Mouse (Mus musculus) intestine, embryonic 14.5 days (tissue): ENCODE measurements around the gene Zfp93. TPM values are rescaled to one million over a fixed set of nuclear protein-coding genes. Genes with fewer than 3 reads are reported as not detected.
A peak's percentile ranks its signal among the peaks of the same experiment; 100 is the strongest.

ENCODE experiments used
- ATAC-seq: fragments of 200-750 bp; cut with Nextera tagmentation; replicated peaks from 2 replicates; pipeline ENCODE4 v1.8.0; 2017; ENCODE audit warnings: low read depth, moderate number of reproducible peaks, moderate TSS enrichment, moderate library complexity; ENCODE audit not compliant: low FRiP score, low TSS enrichment
- DNase-seq: peaks from one replicate; pipeline ENCODE4 v3.0.0-alpha.2; 2018; ENCODE audit warnings: low spot score
- H3K27ac ChIP-seq: fragments of 300-500 bp; sonication (generic); 2 replicates; pipeline ENCODE4 v1.5.1; 2014; ENCODE audit warnings: low read depth, mild to moderate bottlenecking, control low read depth
- H3K27me3 ChIP-seq: fragments of 300-500 bp; sonication (generic); replicated peaks from 2 replicates; pipeline ENCODE4 v1.6.1; 2014; ENCODE audit warnings: low read length, control low read depth; ENCODE audit not compliant: control insufficient read depth, insufficient read depth
- H3K36me3 ChIP-seq: fragments of 300-500 bp; sonication (generic); 2 replicates; pipeline ENCODE4 v1.6.1; 2014; ENCODE audit warnings: low read length, control low read depth; ENCODE audit not compliant: control insufficient read depth, insufficient read depth
- H3K4me1 ChIP-seq: fragments of 300-500 bp; sonication (generic); replicated peaks from 2 replicates; pipeline ENCODE4 v1.6.1; 2014; ENCODE audit warnings: low read length, control low read depth, mixed read lengths; ENCODE audit not compliant: control insufficient read depth, insufficient read depth
- H3K4me2 ChIP-seq: fragments of 300-500 bp; sonication (generic); 2 replicates; pipeline ENCODE4 v1.6.1; 2014; ENCODE audit warnings: low read length
- H3K4me3 ChIP-seq: fragments of 300-500 bp; sonication (generic); 2 replicates; pipeline ENCODE4 v1.5.1; 2014; ENCODE audit warnings: low read depth, low read length, control low read depth, mixed read lengths
- H3K9ac ChIP-seq: fragments of 300-500 bp; sonication (generic); 2 replicates; pipeline ENCODE4 v1.6.1; 2014; ENCODE audit warnings: mild to moderate bottlenecking, low read length
- H3K9me3 ChIP-seq: fragments of 300-500 bp; sonication (generic); 2 replicates; pipeline ENCODE4 v1.6.1; 2016; ENCODE audit warnings: low read length, control low read depth; ENCODE audit not compliant: control insufficient read depth
- WGBS: fragments of 180-500 bp; shearing (Covaris S2); extraction: QIAGEN DNeasy Blood & Tissue Kit; methylation state at CpG from one replicate; pipeline ENCODE4 v1.1.7; 2014; 5-methylcytosine and 5-hydroxymethylcytosine counted together
- polyA plus RNA-seq: library from polyadenylated mRNA; unstranded; fragments of >200 nt; fragmentation: Nextera tagmentation; extraction: Ambion mirVana; gene quantifications from 2 replicates; pipeline ENCODE4 v1.2.1, GENCODE M21; 2014

Zfp93 gene
- polyA plus RNA-seq, 1 experiment from 2014 or later = 7.4 TPM

GRCm38 (mm10) chr7:24318942-24319341, 48.7 kb downstream of the Zfp93 start:
- Histone ChIP-seq H3K4me1 (peaks cover 5% of the 10 kb centered on the region), H3K4me2 (no peak overlapping the region), H3K9me3 (peaks cover under 1% of the 10 kb centered on the region), H3K27me3 (peaks cover 14% of the 10 kb centered on the region; the same call in 1 of the 2 replicates), H3K27ac (no peak overlapping the region), H3K4me3 (no peak overlapping the region), H3K9ac (no peak overlapping the region), H3K36me3 (no peaks in the 10 kb centered on the region)
- no peak for ATAC-seq
- DNase-seq = no peak
- 59% methylated on average over 6 of the region's 6 CpGs for WGBS

GRCm38 (mm10) chr7:24322593-24322992, 52.4 kb downstream of the Zfp93 start:
- Histone ChIP-seq H3K9me3 (peaks cover 8% of the 10 kb centered on the region), H3K4me1 (no peaks in the 10 kb centered on the region), H3K4me2 (no peak overlapping the region), H3K4me3 (no peak overlapping the region), H3K27ac (no peak overlapping the region), H3K36me3 (no peaks in the 10 kb centered on the region), H3K9ac (no peak overlapping the region), H3K27me3 (peaks cover 16% of the 10 kb centered on the region; the same call in 1 of the 2 replicates)
- ATAC-seq (no peak), DNase-seq (no peak)
- 66% methylated on average over 4 of the region's 4 CpGs for WGBS

- no peak overlapping the region; the same call in 1 of the 2 replicates for H3K4me2 ChIP-seq
- H3K36me3 ChIP-seq = no peaks in the 10 kb centered on the region
- H3K9ac ChIP-seq = no peak overlapping the region
- no peak overlapping the region for H3K4me3 ChIP-seq
- no peak for DNase-seq
- H3K9me3 ChIP-seq = peaks cover 8% of the 10 kb centered on the region
- H3K27ac ChIP-seq = no peak overlapping the region
- no peak for ATAC-seq
- 96% methylated on average over 6 of the region's 6 CpGs for WGBS
- H3K27me3 ChIP-seq = 0 out of 2 replicates have a peak, but pooled peaks cover 6% of the 10 kb centered on the region
- no peaks in the 10 kb centered on the region for H3K4me1 ChIP-seq
These were observed 55.0 kb downstream of the Zfp93 start for GRCm38 (mm10) chr7:24325197-24325596.

- no peak for DNase-seq
- no peak for ATAC-seq
- Histone ChIP-seq H3K27me3 (0 out of 2 replicates have a peak, but pooled peaks cover 6% of the 10 kb centered on the region), H3K27ac (no peak overlapping the region), H3K9me3 (peaks cover 8% of the 10 kb centered on the region), H3K36me3 (no peaks in the 10 kb centered on the region), H3K9ac (peak overlapping the region; percentile 29; the same call in 1 of the 2 replicates), H3K4me1 (no peaks in the 10 kb centered on the region), H3K4me3 (peak overlapping the region; percentile 20), H3K4me2 (peak overlapping the region; percentile 48)
- WGBS = 4% methylated on average over 13 of the region's 13 CpGs
These were observed 55.5 kb downstream of the Zfp93 start for GRCm38 (mm10) chr7:24325675-24326128.

GRCm38 (mm10) chr7:24326273-24327135, 56.3 kb downstream of the Zfp93 start:
- peak overlapping the region; percentile 48 for H3K4me2 ChIP-seq
- WGBS = 48% methylated on average over 20 of the region's 20 CpGs
- H3K9me3 ChIP-seq = peaks cover 8% of the 10 kb centered on the region
- H3K27ac ChIP-seq = no peak overlapping the region
- H3K36me3 ChIP-seq = no peaks in the 10 kb centered on the region
- ATAC-seq (no peak), DNase-seq (no peak)
- H3K4me1 ChIP-seq = no peaks in the 10 kb centered on the region
- 0 out of 2 replicates have a peak, but pooled peaks cover 6% of the 10 kb centered on the region for H3K27me3 ChIP-seq
- H3K9ac ChIP-seq = no peak overlapping the region; the same call in 1 of the 2 replicates
- H3K4me3 ChIP-seq = peak overlapping the region; percentile 20

Other genes with a start within 250 kb of the Zfp93 start
- 0.07 TPM in 1 of 2 replicates, not detected in the other for gene Vmn1r183, start 217.2 kb upstream of the Zfp93 start, polyA plus RNA-seq
- gene Zfp180, start 188.5 kb upstream of the Zfp93 start, polyA plus RNA-seq = 20.5 and 26.3 TPM in 2 replicates
- 5.5 and 7.6 TPM in 2 replicates for gene Zfp112, start 158.1 kb upstream of the Zfp93 start, polyA plus RNA-seq
- gene Zfp235, start 136.3 kb upstream of the Zfp93 start, polyA plus RNA-seq = 16.5 and 19.4 TPM in 2 replicates
- 5.0 and 6.3 TPM in 2 replicates for gene Zfp114, start 95.4 kb upstream of the Zfp93 start, polyA plus RNA-seq
- 9.1 and 12.8 TPM in 2 replicates for gene Zfp111, start 59.0 kb upstream of the Zfp93 start, polyA plus RNA-seq
- 4.4 and 5.6 TPM in 2 replicates for gene Zfp109, start 32.9 kb upstream of the Zfp93 start, polyA plus RNA-seq
- gene Zfp108, start 15.6 kb upstream of the Zfp93 start, polyA plus RNA-seq = 3.4 and 3.8 TPM in 2 replicates
- gene Zfp61, start 30.8 kb downstream of the Zfp93 start, polyA plus RNA-seq = 24.7 and 31.8 TPM in 2 replicates
- gene Zfp94, start 46.2 kb downstream of the Zfp93 start, polyA plus RNA-seq = 9.1 and 12.0 TPM in 2 replicates
- not detected in 2 replicates for gene Tescl, start 63.5 kb downstream of the Zfp93 start, polyA plus RNA-seq
- not detected in 2 replicates for gene Lypd5, start 78.8 kb downstream of the Zfp93 start, polyA plus RNA-seq
- gene Kcnn4, start 99.8 kb downstream of the Zfp93 start, polyA plus RNA-seq = 0.43 and 0.70 TPM in 2 replicates
- gene Smg9, start 129.2 kb downstream of the Zfp93 start, polyA plus RNA-seq = 24.0 and 24.5 TPM in 2 replicates
- gene Irgc1, start 181.9 kb downstream of the Zfp93 start, polyA plus RNA-seq = not detected in 2 replicates
- gene Plaur, start 192.1 kb downstream of the Zfp93 start, polyA plus RNA-seq = 10.0 and 10.7 TPM in 2 replicates
- gene Cadm4, start 211.6 kb downstream of the Zfp93 start, polyA plus RNA-seq = 0.64 and 1.7 TPM in 2 replicates
- 30.3 and 33.7 TPM in 2 replicates for gene Zfp428, start 236.6 kb downstream of the Zfp93 start, polyA plus RNA-seq
- 0.40 and 0.46 TPM in 2 replicates for gene AC161166.1, start 242.0 kb downstream of the Zfp93 start, polyA plus RNA-seq